Mouse (Mus musculus) megakaryocyte, embryonic 14.5 days (primary cell): ENCODE results near the gene Mlxip. TPM values are rescaled to one million over a fixed set of nuclear protein-coding genes. Genes with fewer than 3 reads are reported as not detected.

ENCODE experiments used
- H3K27me3 ChIP-seq: replicated peaks from 2 replicates; pipeline ENCODE3; 2012; ENCODE audit warnings: inconsistent platforms
- H3K36me3 ChIP-seq: replicated peaks from 2 replicates; pipeline ENCODE3; 2012; ENCODE audit warnings: low read length, inconsistent platforms, mixed read lengths
- H3K4me1 ChIP-seq: 2 replicates; pipeline ENCODE4 v1.6.1; 2012; ENCODE audit warnings: inconsistent platforms
- H3K4me3 ChIP-seq: replicated peaks from 2 replicates; pipeline ENCODE3; 2012; ENCODE audit warnings: moderate library complexity, mild to moderate bottlenecking, inconsistent platforms
- H3K9me3 ChIP-seq: 2 replicates; pipeline ENCODE4 v1.6.1; 2012; ENCODE audit warnings: inconsistent platforms
- FLI1 ChIP-seq: IDR thresholded peaks from 2 replicates; pipeline ENCODE4 v1.6.1; 2012; ENCODE audit warnings: low read length, inconsistent platforms, mixed read lengths
- GATA1 ChIP-seq: IDR thresholded peaks from 3 replicates; pipeline ENCODE4 v1.6.1; 2012; ENCODE audit warnings: mixed read lengths, low read length, inconsistent platforms, borderline replicate concordance
- polyA plus RNA-seq: library from polyadenylated mRNA; stranded (reverse); fragments of >175 nt; gene quantifications from 2 replicates; pipeline ENCODE4 v1.2.3, GENCODE M21; 2012; ENCODE audit warnings: low replicate concordance; ENCODE audit not compliant: insufficient read depth

The Mlxip gene
- polyA plus RNA-seq = 1.7 and 3.1 TPM in 2 replicates

DNA sequence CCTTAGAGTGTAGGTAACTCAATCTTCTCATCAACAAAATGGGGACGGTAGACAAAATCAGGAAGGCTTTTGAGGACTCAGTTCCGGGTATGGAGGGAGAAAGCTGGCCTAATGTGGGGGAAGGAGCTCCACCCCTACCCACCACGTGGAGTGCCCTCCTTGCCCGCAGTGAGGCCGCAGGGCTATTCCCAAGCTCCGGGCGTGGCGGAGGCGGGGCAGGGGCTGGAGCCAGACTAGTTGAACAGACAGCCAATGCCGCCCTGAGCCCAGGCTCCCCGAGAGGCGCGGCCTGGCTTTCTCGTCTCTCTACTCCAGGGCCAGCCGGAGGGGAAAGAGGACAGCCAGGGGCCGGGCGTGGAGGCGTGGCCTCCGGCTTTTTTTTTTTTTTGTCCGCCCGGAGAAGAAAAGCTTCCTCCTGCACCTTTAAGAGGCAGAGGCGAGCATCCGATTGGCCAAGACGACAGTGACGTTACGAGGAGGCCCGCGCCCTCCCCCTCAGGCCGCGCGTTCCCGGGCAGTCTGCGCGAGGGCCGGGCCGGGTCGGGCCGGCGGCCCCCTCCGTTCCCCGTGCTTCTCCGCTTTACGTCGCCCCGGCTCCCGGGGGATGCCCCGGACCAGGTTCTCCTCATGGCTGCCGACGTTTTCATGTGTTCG is at the start of gene Mlxip:
Mlxip (plus strand) TSS at position 496 of the 654 bp plus-strand sequence.
- Histone ChIP-seq H3K27me3 (no peaks in the 10 kb centered on the region), H3K9me3 (no peaks in the 10 kb centered on the region), H3K36me3 (peaks cover 3% of the 10 kb centered on the region), H3K4me1 (peaks cover 68% of the 10 kb centered on the region), H3K4me3 (peak within 1 kb of the TSS; percentile 99)
- TF ChIP-seq FLI1 (no peak), GATA1 (no peak)

DNA sequence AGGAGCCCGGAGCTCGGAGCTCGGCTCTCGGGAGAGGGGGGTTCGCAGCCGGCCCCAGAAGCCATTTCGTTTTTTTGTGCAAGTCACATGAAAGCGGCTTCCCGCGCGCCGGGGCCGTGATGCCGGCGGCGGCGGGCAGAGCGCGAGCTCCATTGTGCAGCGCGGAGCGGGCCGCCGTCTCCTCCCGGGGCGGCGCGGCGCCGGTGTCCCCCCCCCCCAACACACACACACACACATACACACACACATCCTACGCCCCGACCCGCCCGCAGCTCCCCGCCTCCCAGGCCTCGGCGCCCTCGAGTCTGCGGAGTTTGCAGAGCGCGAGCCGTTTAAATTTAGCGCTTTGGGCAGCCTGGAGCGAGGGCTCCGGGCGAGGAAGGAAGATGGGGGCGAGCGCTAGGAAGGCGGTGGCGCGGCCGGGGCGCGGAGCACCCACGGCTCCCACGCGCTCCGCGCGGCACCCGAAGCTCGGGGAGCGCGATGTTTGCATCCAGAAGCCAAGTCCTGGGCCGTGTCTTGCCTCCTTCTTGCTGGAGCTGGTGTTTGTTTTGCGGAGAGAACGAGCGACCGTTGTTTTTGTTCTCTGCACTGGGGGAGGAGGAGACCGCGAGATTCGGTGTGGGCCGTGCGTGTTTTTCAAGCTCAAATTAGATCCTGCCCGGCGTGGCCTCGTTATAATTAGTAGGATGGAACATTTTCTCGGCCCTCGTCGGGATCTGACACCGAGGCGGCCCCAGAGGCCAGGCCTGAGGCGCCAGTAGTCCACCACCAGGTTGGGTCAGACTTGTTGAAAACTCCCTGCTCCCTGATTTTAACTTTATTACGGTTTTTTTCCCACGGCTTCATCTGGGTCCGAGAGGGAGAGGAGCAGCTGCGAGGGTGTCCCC is 49.4 kb upstream of the Mlxip start:
- no peaks in the 10 kb centered on the region for H3K9me3 ChIP-seq
- H3K36me3 ChIP-seq = peaks cover 4% of the 10 kb centered on the region
- peak overlapping the region; percentile 95 for H3K4me3 ChIP-seq
- peaks cover 6% of the 10 kb centered on the region for H3K27me3 ChIP-seq
- H3K4me1 ChIP-seq = peaks cover 43% of the 10 kb centered on the region
- TF ChIP-seq GATA1 (no peak), FLI1 (no peak)

DNA sequence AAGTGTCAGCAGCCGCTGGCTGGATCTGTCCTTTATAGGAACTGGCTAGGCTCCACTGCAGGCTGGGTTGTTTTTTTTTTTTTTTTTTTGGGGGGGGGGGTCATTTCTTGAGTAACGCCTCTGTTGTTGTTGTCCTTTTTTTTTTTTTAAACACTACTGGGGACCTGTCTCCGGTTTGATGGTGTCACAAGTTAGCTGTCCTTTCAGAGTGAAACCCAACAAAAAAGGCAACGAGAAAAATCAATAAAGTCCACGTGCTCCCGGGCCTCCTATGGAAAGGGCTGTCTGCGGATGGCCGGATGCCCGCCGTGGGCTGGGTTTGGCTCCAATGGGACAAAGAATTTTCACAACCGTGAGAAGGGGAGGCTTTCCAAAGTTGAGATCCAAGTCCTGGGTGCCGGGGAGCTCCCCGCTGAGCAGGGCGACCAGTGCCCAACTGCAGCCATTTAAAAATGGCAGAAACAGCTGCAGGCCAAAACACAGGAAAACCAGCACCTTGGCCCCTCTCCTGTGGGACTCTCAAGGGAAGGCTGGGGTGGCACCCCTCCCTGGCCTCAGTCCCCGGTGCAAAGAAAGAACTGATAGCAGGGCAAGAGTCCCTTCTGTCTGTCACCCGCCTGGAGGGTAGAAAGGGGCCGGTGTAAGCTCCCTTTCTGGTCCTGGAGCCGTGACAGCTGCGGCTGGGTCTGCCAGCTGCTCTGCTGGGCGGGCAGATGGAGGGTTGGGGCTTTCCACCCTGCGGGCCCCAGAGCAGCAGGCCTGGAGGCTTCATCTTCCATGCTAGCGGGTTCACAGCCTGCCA is 48.5 kb upstream of the Mlxip start:
- H3K36me3 ChIP-seq = peaks cover 7% of the 10 kb centered on the region
- H3K27me3 ChIP-seq = peaks cover 6% of the 10 kb centered on the region
- no peaks in the 10 kb centered on the region for H3K9me3 ChIP-seq
- peaks cover 49% of the 10 kb centered on the region for H3K4me1 ChIP-seq
- H3K4me3 ChIP-seq = peak overlapping the region; percentile 95
- no peak for TF ChIP-seq GATA1
- TF ChIP-seq FLI1 = no peak

DNA sequence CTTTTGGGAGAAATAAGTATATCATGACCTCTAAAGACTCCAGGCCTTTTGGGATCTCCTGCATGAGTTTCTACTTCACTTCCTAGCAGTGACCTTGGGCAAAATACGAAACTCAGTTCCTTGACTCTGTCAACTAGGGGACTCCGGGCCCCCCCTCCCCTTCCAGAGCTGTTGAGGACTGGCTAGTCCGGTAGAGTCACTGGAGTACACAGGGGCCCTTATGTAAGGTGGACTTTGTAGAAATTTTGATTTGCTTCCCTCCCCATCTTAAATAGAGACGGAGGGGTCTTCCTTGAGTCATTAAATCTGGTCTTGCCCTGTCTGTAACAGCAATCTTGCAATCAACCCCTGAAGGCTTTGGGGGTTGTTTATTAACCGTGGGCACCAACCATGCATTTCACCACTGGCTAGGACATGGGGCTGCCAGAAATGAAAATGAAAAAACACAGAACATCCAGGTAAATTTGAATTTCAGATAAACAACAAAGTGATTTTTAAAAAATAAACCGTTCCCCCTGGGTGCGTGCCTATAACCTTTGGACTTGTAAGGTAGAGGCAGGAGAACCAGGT is 47.8 kb upstream of the Mlxip start:
- Histone ChIP-seq H3K27me3 (peaks cover 6% of the 10 kb centered on the region), H3K4me3 (peak overlapping the region; percentile 95), H3K9me3 (no peaks in the 10 kb centered on the region), H3K4me1 (peaks cover 49% of the 10 kb centered on the region), H3K36me3 (peaks cover 12% of the 10 kb centered on the region)
- TF ChIP-seq FLI1 (no peak), GATA1 (no peak)

DNA sequence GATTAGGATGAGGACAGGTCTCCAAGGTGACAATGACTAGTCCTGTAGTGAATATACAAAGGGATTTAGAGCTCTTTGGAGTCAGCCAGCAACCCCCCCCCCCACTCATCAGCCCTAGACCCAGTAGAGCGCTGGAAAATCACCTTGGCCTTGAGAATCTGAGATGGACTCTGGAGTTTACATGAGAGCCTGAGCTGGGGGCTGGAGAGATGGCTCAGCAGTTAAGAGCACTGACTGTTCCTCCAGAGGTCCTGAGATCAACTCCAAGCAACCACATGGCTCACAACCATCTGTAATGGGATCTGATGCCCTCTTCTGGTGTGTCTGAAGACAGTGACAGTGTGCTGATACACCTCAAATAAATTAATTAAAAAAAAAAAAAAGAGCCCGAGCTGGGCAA is 46.6 kb upstream of the Mlxip start:
- no peaks in the 10 kb centered on the region for H3K9me3 ChIP-seq
- TF ChIP-seq FLI1 (no peak), GATA1 (no peak)
- peaks cover 59% of the 10 kb centered on the region for H3K4me1 ChIP-seq
- peaks cover 24% of the 10 kb centered on the region for H3K36me3 ChIP-seq
- peaks cover 6% of the 10 kb centered on the region for H3K27me3 ChIP-seq
- H3K4me3 ChIP-seq = no peak overlapping the region

DNA sequence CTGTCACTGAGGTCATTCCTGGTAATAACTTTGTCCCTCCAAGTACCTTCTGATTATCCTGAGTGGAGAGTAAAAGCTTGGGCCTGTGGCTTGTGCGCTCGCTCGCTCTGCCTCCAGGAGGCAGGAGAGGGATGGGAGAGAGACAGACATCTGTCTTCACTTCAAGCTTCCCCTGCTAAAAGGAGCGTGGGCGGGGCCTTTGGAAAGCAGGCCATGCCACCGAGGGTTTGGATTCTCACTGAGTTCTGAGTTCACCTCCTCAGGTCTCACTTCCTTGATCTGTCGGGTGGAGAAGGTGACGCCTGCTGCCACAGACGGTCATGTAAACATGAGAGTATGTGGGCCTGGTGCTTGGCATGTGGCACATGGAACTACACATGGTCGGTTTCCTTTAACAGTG is 44.2 kb upstream of the Mlxip start:
- peaks cover 39% of the 10 kb centered on the region for H3K36me3 ChIP-seq
- H3K9me3 ChIP-seq = no peaks in the 10 kb centered on the region
- TF ChIP-seq GATA1 (no peak), FLI1 (no peak)
- H3K27me3 ChIP-seq = no peaks in the 10 kb centered on the region
- no peak overlapping the region for H3K4me3 ChIP-seq
- H3K4me1 ChIP-seq = peaks cover 52% of the 10 kb centered on the region

DNA sequence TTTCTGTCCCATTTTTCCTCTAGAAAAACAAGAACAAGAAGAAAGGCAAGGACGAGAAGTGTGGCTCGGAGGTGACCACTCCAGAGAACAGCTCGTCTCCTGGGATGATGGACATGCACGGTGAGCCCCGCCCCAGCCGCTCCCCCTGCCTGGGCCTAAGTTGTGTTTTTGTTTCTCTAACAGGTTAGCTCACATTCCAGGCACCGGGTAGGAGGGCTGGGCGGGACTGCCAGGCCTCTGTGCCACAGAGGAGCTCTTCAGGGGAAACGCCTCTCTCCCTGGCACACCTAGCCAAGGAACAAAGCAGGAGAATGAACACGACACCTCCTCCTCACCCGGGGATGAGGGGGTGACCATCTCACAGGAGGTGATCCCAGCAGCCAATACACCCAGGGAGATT is 38.7 kb upstream of the Mlxip start:
- TF ChIP-seq GATA1 (no peak), FLI1 (no peak)
- Histone ChIP-seq H3K4me1 (peaks cover 21% of the 10 kb centered on the region), H3K9me3 (no peaks in the 10 kb centered on the region), H3K4me3 (no peak overlapping the region), H3K27me3 (no peaks in the 10 kb centered on the region), H3K36me3 (peaks cover 86% of the 10 kb centered on the region)

DNA sequence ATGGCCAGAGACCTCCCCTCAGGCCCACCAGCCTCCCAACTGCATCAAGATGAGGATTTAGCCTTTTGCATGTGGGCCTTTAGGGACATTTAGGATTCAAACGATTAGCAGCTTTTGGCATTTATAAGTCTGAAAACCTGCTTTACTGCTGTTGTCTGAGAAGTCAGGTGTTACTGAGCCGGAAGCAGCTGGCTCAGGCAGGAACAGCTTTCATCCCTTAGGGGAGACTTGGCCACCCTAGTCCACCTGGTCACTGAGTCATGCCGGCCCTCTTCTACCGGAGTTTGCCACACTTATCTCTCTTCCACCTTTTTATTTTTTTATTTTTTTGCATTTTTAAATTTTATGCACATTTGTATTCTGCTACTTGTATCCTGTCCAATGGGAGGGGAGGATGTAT is 37.3 kb upstream of the Mlxip start:
- TF ChIP-seq GATA1 (no peak), FLI1 (no peak)
- H3K4me3 ChIP-seq = no peak overlapping the region
- H3K36me3 ChIP-seq = peaks cover 90% of the 10 kb centered on the region
- H3K4me1 ChIP-seq = peaks cover 22% of the 10 kb centered on the region
- H3K9me3 ChIP-seq = no peaks in the 10 kb centered on the region
- no peaks in the 10 kb centered on the region for H3K27me3 ChIP-seq

DNA sequence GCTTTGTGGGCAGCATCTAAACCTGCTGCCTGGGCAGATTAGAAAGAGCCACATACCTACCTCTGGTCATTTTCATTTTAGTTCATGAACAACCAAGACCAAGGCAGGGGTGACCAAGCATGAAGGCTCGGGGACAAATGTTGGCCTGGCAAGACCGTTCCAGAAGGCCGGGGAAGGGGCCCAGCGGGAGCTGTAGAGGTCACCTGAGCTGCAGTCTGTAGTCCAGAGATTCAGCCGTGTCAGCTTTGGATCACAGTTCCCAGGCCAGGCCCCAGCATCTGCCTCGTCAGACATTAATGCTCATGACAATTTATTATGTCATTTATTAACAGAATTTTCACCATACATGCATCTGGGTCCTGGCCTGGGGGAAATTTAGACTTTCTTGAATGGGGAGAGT is 35.2 kb upstream of the Mlxip start:
- TF ChIP-seq GATA1 (no peak), FLI1 (no peak)
- H3K36me3 ChIP-seq = peaks cover 97% of the 10 kb centered on the region

More for the DNA sequence above, 35.2 kb upstream of the Mlxip start:
- H3K27me3 ChIP-seq = no peaks in the 10 kb centered on the region
- no peak overlapping the region for H3K4me3 ChIP-seq
- H3K9me3 ChIP-seq = no peaks in the 10 kb centered on the region
- H3K4me1 ChIP-seq = peaks cover 15% of the 10 kb centered on the region; the same call in 1 of the 2 replicates
